Mouse (Mus musculus) gastrocnemius, postnatal 25 days (tissue): ENCODE data around the gene Osgin1. TPM values are rescaled to one million over a fixed set of nuclear protein-coding genes. Genes with fewer than 3 reads are reported as not detected.

Experiments used
- DNase-seq: peaks from one replicate; pipeline ENCODE4 v3.0.0; 2022
- total RNA-seq, 2 experiments: library from RNA; stranded (reverse); gene quantifications; 1 replicate in 1 of 2; 2 replicates in 1 of 2; pipeline ENCODE4 v1.2.3; 2021

The Osgin1 gene
- total RNA-seq, 2 experiments from 2014 or later: 9.9 to 14.8 TPM

DNA sequence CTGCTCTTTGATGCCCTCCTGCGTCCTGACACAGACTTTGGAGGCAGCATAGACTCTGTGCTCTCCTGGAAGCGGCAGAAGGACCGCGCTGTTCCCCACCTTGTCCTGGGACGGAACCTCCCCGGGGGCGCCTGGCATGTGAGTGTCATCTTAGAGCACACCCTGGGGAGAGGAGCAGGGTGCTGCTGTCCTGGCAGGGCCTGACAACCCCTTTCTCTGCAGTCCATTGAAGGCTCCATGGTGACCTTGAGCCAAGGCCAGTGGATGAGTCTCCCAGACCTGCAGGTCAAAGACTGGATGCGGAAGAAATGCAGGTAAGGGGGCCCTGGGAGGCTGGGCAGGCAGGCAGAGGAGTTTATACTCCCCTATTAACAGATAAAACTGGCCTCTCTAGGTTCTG lies 9.0 kb downstream of the Osgin1 start:
- DNase-seq: no peak

DNA sequence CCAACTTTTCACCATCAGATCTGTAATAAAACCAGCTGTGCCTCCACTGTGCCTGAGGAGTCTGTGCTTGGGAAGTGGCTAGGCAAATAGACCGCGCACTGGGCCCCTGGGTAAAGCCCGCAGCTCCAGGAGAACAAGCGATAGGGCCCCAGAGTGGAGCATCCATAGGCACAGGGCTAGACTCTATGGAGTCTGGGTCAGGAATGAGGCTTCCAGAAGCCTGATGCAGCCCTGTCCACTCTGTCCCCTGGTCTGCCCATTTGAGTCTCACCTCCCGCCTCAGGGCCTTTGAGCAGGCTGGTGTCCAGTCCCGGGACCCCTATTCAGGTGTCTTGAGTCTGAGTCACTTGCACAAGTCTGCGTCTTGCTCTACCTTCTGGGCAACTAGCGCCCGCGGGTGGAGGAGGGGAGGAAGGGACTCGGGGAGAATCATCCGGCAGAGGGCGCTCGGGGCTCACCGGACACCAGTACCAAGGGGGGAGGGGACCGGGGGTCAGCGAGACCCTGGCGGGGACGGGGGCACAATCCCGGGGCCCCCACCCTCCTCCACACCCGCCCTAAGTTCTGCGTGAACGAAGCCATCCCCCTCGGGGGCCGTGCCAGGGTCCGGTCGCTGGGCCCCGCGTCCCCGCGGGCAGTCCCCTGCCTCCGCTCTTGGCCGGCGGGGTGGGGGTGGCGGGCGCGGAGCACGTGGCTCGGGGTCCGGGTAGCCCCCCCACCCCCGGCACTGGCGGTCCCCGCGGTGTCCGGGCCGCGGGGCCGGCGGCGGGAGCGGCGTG lies 12.5 kb downstream of the Osgin1 start, which contains the start of gene Necab2:
Gene Necab2, plus strand, starts transcription at position 509 of the 779 bp plus-strand sequence.
- peak; percentile 66 for DNase-seq

DNA sequence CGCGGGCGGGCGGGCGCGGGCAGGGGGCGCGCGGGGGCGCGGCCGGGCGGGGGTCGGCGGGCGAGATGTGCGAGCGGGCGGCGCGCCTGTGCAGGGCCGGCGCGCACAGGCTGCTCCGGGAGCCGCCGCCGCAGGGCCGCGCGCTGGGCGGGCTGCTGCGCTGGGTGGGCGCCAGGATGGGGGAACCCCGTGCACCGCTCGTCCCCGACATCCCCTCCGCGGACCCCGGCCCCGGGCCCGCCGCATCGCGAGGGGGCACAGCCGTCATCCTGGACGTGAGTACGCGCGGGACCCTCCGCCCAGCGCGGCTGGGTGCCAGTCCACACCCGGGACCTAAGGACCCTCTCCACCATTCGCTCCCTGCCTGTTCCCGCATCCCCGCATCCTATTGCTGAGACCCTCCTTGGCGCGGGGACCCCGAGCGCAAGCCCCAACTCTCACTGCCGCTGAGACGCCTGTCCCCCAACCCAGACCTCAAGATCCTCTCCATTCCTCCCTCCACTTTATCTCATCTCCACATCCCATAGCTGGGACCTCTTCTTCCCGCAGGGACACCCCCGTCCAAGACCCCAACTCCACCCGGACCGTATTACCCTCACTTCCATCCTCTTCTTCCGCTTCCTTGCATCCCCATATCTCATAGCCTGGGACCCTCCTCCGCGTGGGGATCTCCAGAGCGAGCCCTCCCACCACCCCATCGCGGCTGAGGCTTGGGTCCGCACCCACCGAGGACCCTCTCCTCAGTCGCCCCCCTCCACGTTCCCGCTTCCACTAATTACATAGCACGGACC lies 13.3 kb downstream of the Osgin1 start:
- no peak for DNase-seq

DNA sequence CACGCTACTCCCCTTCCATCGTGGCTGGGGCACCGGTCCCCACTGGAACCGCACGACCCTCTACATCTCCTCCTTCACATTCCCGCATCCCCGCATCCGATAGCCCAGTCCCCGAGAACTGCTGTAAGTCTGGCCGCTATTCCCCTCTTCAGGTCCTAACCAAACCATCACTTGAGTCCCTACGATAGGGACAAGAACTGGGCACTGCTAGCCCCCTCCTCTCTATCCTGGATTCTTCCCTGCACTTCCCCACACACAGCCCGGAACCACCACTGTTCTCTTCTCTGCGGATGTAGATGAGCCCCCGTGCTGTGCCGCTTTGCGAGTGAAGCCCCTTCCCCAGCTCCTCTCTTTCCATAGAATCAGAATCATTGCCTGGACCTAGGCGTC lies 13.9 kb downstream of the Osgin1 start:
- DNase-seq: no peak

DNA sequence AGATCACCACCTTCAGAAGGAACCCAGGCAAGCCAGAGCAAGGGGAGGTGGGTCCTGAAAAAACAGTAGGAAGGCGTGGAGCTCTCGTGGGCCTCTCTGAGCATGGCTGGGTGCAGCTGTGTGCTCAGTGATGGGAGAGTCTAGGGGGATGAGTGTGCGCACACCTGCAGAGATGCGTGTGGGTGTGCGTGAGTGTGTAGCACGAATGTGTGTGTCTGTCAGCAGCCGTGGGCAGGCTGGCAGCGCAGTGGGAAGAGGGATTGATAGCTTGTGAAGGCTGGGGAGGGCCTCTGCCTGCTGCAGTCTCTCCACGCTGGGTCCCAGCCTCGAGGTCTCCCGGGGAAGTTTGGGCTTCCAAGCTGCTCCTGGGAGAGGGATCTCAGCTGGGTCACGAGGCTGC lies 15.7 kb downstream of the Osgin1 start:
- no peak for DNase-seq

DNA sequence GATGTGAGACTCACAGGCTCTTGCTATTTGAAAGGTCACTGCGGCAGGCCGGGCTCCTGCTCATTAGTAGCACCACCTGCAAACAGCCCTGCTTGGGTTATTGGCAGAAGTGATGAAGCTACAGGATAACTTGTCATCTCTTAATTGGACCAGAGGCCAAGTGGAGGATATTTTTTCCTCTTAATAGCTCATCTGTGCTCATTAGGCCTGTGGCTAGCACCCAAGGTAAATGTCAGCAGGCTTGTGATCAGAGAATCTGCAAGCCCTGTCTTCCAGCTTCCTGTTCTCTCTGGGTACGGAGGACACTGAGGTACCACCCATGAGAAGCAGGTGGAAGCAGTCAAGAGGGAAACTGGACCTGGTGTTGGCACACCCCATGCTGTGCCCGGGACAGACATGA lies 17.2 kb downstream of the Osgin1 start:
- DNase-seq: no peak

DNA sequence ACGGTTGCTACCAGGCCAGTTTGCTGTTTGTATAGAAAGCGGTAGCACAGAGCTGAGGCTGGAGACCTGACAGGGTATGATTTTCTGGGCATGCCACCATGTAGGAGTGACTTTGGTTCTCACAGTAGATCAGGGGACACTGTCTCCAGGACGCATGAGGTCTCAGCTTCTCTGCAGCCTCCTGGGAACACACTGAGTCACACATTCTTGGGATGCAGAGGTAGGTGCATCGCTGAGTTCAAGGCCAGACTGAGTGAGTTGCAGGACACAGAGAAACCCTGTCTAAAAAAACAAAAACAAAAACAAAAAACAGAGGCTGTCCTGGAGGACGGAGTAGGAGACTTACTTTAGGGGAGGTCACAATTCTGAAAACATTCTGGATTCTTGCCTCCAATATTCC lies 19.0 kb downstream of the Osgin1 start:
- DNase-seq: no peak

DNA sequence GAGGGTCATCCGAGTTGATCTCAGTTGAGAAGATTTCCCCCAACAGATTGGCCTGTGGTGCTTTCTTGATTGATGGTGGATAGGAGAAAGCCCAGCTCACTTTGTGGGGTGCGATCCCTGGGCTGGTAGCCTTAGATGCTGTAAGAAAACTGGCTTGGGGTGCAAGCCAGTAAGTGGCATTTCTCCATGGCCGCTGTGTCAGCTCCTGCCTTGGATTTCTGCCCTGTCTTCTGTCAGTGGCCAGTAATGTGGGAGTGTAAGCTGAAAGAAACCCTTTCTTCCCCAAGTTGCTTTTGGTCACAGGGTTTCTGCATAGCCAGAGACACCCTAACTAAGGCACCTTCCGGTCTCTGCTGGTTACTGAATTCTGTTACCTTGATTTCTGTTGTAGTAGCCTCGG lies 22.1 kb downstream of the Osgin1 start:
- no peak for DNase-seq

DNA sequence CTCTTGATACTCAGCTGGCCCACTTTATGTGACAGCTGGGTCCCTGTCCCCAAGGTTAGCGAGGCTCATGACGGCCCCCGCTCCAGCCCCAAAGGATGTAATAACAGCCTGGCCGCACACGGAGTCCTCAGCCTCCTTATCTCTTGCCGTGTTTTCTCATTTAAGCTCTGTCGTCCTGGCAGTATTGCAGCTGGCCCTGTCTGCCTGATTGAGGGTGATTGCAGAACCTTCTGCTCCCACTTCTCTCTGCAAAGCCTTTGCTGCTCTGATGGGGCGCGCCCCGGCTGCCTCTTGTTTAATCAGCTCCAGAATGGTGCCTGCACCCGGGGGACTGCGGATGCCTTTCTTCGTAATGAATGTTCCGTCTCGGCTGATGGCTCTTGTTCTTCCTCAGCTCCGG lies 25.8 kb downstream of the Osgin1 start:
- no peak for DNase-seq

DNA sequence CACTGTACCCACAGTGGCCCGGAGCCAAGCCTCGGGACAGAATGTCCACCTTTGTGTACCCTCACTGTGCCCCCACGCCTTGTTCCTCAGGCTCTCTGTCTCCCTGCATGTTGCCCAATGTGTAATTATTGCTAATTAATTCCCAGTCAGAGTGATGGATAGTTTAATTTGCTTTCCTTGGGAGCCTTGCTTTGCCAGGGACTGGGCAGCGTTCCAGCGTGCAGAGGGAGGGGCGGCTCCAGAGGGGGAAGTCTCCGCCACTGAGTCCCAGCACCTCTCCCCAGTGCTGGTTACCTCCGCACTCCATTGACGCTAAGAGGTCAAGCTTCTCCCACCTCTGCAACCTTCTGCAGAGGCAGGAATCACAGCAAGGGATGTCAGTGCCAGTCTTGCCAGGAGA lies 27.4 kb downstream of the Osgin1 start:
- DNase-seq: no peak

DNA sequence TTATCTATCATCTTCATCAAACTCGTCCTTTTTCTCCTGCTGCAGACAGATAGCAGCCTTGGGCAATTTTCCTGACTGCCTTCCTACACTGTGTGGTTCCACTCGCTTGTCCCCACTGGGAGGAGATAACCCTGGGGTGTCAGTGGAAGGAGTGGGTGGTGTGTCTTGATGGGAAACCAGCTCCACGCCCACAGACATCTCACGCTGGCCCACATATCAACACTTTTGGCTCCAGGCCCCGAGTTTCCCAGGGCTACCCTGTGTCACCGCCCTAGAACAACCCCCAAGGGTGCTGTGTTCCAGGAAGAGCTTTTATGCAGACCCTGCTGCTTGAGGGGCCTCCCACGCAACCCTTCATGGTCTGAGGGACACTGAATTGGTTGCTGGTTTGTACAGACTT lies 29.8 kb downstream of the Osgin1 start:
- DNase-seq: no peak

DNA sequence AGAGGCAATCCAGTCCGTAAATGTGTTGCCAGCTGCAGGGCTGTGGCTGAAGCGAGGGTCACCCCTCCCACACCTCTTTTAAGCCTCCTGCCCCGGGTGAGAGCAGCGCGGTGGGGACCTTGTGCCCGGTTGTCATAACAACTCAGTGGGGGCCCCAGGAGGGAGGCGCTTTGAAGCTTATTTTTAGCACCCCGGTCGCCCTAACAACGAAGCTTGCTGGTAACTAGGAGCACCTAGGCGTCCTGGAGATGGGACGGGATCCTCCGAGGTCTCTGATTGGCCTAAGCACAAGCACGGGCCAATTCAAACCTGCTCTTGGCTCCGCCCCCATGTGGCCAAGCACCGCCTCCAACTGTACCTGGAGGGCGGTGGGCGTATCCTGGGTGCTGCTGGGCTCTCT lies 32.2 kb downstream of the Osgin1 start:
- DNase-seq: no peak

DNA sequence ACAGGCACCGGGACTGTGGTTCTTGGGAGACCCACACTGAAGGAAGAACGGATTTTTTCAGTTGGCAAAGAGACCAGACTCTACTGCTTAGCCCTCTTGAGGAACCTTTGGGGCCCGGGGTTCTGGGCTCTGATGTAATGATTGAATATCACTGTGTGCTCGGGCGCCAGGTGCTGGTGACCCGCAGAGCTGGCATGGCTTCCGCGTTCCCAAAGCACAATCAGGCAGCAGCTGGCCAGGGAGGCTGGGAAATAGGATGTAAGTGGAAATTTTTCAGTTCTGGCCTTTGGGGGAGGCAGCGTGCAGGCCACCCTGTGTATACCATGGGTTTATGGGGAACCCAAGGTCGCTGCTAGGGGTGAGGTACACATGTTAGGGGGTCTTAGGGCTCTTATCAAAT lies 32.9 kb downstream of the Osgin1 start:
- no peak for DNase-seq

DNA sequence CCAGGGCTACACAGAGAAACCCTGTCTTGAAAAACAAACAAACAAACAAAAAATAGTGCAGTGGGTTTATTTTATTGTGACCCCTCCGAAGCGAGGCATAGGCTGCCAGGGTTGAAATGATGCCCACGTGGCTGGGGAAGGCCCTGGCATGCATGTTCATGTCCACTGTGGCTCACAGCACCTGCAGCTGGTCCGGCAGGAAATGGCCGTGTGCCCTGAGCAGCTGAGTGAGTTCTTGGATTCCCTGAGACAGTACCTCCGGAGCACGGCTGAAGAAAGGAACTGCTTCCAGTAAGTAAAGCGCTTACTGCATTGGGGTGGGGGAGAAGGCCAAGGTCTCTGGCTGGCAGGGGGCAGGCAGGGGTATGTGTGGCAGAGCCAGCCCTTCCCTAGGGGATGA lies 34.2 kb downstream of the Osgin1 start:
- no peak for DNase-seq

DNA sequence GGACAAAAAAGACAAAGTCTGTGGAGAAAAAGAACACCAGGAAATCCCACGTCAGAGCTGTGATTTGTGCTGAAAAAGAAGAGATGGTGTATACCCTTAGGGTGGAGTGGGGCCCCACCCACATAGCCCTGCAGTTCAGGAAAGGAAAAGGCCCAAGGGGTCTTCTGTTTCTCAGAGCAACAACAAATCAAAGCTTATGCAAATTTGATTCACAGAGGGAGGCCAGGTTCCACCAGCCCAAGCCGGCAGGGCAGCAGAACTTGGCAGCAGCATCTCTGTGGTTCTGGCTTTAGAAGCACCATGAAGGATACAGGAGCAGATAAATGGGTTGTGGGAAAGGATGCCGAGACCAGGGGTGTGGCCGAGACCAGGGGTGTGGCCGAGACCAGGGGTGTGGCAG lies 44.8 kb downstream of the Osgin1 start:
- DNase-seq: no peak

DNA sequence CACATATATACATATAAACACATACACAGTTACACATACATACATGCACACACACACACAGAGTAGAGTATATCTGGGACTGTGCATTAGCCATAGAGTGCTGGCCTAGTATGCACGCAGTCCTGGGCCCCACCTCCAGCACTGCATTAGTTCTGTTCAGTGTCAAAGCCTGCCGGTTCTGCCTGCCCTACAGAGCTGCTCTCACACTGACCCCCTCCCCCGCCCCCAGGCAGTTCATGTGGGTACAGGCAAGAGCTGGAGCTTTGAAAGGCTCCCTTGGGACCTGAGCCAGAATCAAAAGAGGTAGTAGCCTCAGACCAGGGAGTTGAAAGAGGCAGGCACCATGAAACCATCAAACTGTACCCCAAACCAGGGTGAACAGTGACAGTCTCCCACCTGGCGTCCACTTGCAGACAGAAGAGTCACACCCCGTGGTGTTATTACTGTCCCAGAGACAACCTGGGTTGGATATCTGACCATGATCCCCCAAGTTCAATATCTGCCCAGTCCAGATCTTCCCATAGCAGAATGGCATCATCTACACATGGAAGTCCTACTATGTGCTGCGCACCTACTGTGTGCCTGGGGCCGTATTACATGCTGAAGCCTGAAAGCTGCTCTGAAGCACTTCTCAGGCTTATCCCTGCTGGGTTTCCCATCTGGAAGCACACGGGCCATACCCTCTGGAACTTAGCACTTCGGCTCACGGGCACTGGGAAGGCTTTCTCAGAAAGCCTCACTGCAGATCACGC lies 50.4 kb downstream of the Osgin1 start:
- DNase-seq: no peak

DNA sequence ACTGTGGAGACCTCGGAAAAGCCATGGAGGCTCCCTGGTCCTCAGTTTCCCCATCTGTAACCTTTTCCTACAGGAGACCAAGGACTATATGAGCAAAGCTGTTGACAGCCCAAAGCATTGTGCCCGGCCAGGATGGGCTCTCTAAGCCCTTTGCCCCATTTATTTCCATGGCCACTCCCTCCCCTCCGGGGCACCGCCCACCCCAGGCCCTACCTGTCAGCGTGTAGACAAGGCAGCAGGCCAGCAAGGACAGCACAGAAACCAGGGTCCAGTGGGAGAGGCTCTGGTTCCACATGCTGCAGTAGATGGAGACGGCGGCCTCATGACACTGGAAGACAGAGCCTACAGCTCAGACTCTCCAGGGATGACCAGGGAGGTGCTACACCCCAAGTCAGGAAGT lies 53.2 kb downstream of the Osgin1 start:
- DNase-seq: no peak

Other genes starting within 250 kb of the Osgin1 start
- 100 to 1,000 TPM; 139 to 145 TPM for gene Hsbp1, start 89.6 kb upstream of the Osgin1 start, total RNA-seq
- 10 to 100 TPM; 76.5 to 78.1 TPM for gene Mlycd, start 39.2 kb upstream of the Osgin1 start, total RNA-seq
- gene Necab2, start 12.6 kb downstream of the Osgin1 start, total RNA-seq: under 1 TPM; 0.13 to 0.18 TPM
- gene Slc38a8, start 67.6 kb downstream of the Osgin1 start, total RNA-seq: not detected
- gene Mbtps1, start 124.6 kb downstream of the Osgin1 start, total RNA-seq: 10 to 100 TPM; 26.7 to 27.0 TPM
- gene Hsdl1, start 141.1 kb downstream of the Osgin1 start, total RNA-seq: 10 to 100 TPM; 11.2 to 13.3 TPM
- gene Dnaaf1, start 141.1 kb downstream of the Osgin1 start, total RNA-seq: not detected
- gene Taf1c, start 171.1 kb downstream of the Osgin1 start, total RNA-seq: 1 to 10 TPM; 3.4 to 4.0 TPM
- gene Adad2, start 178.6 kb downstream of the Osgin1 start, total RNA-seq: under 1 TPM in 1 of 2 experiments, not detected in 1; 0.23 TPM
- gene Kcng4, start 201.6 kb downstream of the Osgin1 start, total RNA-seq: 10 to 100 TPM in 1 of 2 experiments, 1 to 10 TPM in 1; 8.6 to 12.6 TPM
- gene Wfdc1, start 232.2 kb downstream of the Osgin1 start, total RNA-seq: 100 to 1,000 TPM in 1 of 2 experiments, 10 to 100 TPM in 1; 74.0 to 104 TPM